In the genomic region with DNA sequence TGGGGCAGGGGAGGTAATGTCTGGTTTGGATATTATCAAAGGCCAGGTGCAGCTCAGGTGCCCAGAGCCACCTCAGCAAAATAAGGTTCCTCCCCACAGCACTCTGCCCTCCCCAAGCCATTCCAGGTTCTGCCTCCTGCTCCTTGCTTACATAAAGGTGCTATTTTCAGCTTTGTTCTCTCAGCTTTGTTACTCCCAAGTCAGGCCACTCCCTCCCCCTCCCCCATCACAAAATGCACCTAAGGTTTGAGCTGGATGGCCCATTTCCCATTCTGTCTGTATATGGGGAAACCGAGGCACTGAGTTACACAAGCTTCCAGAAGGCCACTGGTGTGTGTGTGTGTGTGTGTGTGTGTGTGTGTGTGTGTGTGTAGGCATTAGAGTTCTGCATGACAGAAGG, we compare ENCODE assay signal across 29 mouse cellular contexts.
"Had no signal": no experiment of that assay in that cellular context is flagged by ENCODE, and none has a peak within 500 bp of the region (broad histone marks: within the 10 kb centered on the region; RNA-seq: fewer than 3 reads in every experiment).

No protein-coding gene starts in this region.

- DNase-seq: gastrocnemius, adult 2 months; gastrocnemius, postnatal 10 days; gastrocnemius, postnatal 25 days; heart, postnatal 10 days; heart, postnatal 4 days; kidney, adult 2 months; kidney, adult 9 months; kidney, postnatal 14 days; kidney, postnatal 36 days; layer of hippocampus, adult 9-11 months; layer of hippocampus, postnatal 36 days; liver; liver, embryonic 13.5 days; liver, postnatal 0 days had no signal

- H3K4me2 ChIP-seq: heart, embryonic 12.5 days; hindbrain, embryonic 12.5 days; hindbrain, embryonic 14.5 days; intestine, embryonic 15.5 days; kidney, embryonic 15.5 days; limb, embryonic 12.5 days; liver, embryonic 11.5 days; liver, embryonic 13.5 days; liver, embryonic 15.5 days had no signal

- H3K36me3 ChIP-seq: heart, embryonic 12.5 days; hindbrain, embryonic 12.5 days; intestine, embryonic 15.5 days; kidney, embryonic 15.5 days; liver, embryonic 13.5 days; liver, embryonic 15.5 days had no signal

- H3K9ac ChIP-seq: heart, embryonic 12.5 days; hindbrain, embryonic 12.5 days; hindbrain, embryonic 14.5 days; intestine, embryonic 15.5 days; kidney, embryonic 15.5 days; limb, embryonic 12.5 days; liver, embryonic 13.5 days; liver, embryonic 15.5 days; liver, postnatal 0 days had no signal

- H3K27ac ChIP-seq: gastrocnemius, adult 2 months; hindbrain, embryonic 10.5 days; hindbrain, embryonic 12.5 days; hindbrain, embryonic 14.5 days; intestine, embryonic 15.5 days; kidney, embryonic 15.5 days; kidney, postnatal 0 days; limb, embryonic 12.5 days; liver, embryonic 13.5 days; liver, embryonic 15.5 days had no signal

- H3K27me3 ChIP-seq: hindbrain, embryonic 12.5 days; intestine, embryonic 15.5 days; kidney, embryonic 15.5 days; limb, embryonic 12.5 days; liver, embryonic 13.5 days; liver, embryonic 15.5 days had no signal

- ATAC-seq: hindbrain, embryonic 16.5 days; inflammation-experienced regulatory T-cells, adult 6 months; intestine, embryonic 15.5 days; intestine, postnatal 0 days; liver, postnatal 0 days had no signal

- H3K4me3 ChIP-seq: gastrocnemius, adult 2 months; heart, embryonic 10.5 days; heart, embryonic 12.5 days; hindbrain, embryonic 10.5 days; hindbrain, embryonic 12.5 days; intestine, embryonic 15.5 days; kidney, embryonic 15.5 days; limb, embryonic 10.5 days; limb, embryonic 12.5 days; liver, embryonic 13.5 days; liver, embryonic 15.5 days had no signal

- H3K4me1 ChIP-seq: liver, embryonic 13.5 days; liver, embryonic 15.5 days had no signal

- H3K9me3 ChIP-seq: heart, embryonic 10.5 days; heart, embryonic 12.5 days; hindbrain, embryonic 10.5 days; hindbrain, embryonic 12.5 days; intestine, embryonic 15.5 days; kidney, embryonic 15.5 days; limb, embryonic 10.5 days; limb, embryonic 12.5 days; liver, embryonic 13.5 days; liver, embryonic 15.5 days had no signal
